Comparison of ENCODE assay signal across 11 mouse cellular contexts in the genomic region with DNA sequence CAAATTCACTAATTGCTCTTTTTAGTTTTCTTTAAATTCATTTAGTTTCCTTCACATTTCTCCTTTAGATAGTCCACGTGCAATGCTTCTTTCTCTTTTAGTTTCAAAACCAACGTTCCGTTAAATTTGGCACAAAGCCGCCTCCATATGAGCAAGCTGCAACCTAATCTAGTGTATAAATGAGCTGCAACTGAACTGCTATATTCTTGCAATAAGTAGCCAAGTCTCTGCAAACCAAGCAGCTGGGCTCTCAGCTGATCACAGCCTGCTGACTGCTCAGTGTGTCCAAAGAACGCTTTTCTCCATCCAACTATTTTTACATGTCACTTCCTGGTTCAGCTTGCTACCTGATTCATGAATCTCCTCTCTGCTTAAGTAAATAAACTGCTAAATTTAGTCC.
A peak's percentile ranks its signal among the peaks of the same experiment; 100 is the strongest.
DNase-seq lines count a peak whose midpoint lies in the region; ATAC-seq lines count a peak whose summit lies in the region.
"Had no signal": no experiment of that assay in that cellular context is flagged by ENCODE, and none has a peak within 500 bp of the region (broad histone marks: within the 10 kb centered on the region; RNA-seq: fewer than 3 reads in every experiment).

No protein-coding gene starts in this region.

- peak; percentile 70; the same call in 1 of the 2 replicates for ATAC-seq in lung, embryonic 15.5 days (ENCODE audit: borderline replicate concordance, extremely low read depth, low FRiP score, low TSS enrichment)
- ATAC-seq in erythroblast, adult 5-6 weeks (replicated peaks; ENCODE audit: low FRiP score, poor library complexity, severe bottlenecking) = no peak
- ATAC-seq: midbrain, embryonic 16.5 days had no signal

- no peak overlapping the region for H3K4me3 ChIP-seq in lung, embryonic 15.5 days
- H3K4me3 ChIP-seq: heart, adult 2 months had no signal

- WGBS in lung, embryonic 15.5 days = 44% methylated on average over 5 of the region's 5 CpGs

- H3K9me3 ChIP-seq in lung, embryonic 15.5 days = no peaks in the 10 kb centered on the region

- no peak overlapping the region for H3K4me2 ChIP-seq in lung, embryonic 15.5 days

- no peaks in the 10 kb centered on the region for H3K27me3 ChIP-seq in lung, embryonic 15.5 days

- no peak overlapping the region for H3K27ac ChIP-seq in lung, embryonic 15.5 days
- H3K27ac ChIP-seq: heart, adult 2 months had no signal

- H3K9ac ChIP-seq in lung, embryonic 15.5 days = no peak overlapping the region

- no peaks in the 10 kb centered on the region for H3K36me3 ChIP-seq in lung, embryonic 15.5 days
- H3K36me3 ChIP-seq: G1E had no signal

- no peak for DNase-seq in lung, postnatal 36 days
- DNase-seq in cerebellum, postnatal 25 days = peak; percentile 66 to 72
- peak; percentile 77 for DNase-seq in layer of hippocampus, adult 9-11 months
- DNase-seq in right cerebral cortex, postnatal 14 days = peak; percentile 22
- DNase-seq in urinary bladder, postnatal 36 days (ENCODE audit: low spot score in 2 of 2) = no peak
- no peak for DNase-seq in gastrocnemius, adult 18-20 months (ENCODE audit: low spot score)
- DNase-seq: heart, adult 2 months had no signal

- H3K4me1 ChIP-seq in lung, embryonic 15.5 days = no peaks in the 10 kb centered on the region

Comparison
In these comparisons a context has a peak if more than half of its experiments do, and no peak if none do; other contexts are left out.
1. DNase-seq: peak in cerebellum, postnatal 25 days (2 of 2), layer of hippocampus, adult 9-11 months (single experiment) and right cerebral cortex, postnatal 14 days (single experiment); none in lung, postnatal 36 days (single experiment), urinary bladder, postnatal 36 days (0 of 2) and gastrocnemius, adult 18-20 months (single experiment).